13 mouse cellular contexts compared by ENCODE assay signal in the genomic region with DNA sequence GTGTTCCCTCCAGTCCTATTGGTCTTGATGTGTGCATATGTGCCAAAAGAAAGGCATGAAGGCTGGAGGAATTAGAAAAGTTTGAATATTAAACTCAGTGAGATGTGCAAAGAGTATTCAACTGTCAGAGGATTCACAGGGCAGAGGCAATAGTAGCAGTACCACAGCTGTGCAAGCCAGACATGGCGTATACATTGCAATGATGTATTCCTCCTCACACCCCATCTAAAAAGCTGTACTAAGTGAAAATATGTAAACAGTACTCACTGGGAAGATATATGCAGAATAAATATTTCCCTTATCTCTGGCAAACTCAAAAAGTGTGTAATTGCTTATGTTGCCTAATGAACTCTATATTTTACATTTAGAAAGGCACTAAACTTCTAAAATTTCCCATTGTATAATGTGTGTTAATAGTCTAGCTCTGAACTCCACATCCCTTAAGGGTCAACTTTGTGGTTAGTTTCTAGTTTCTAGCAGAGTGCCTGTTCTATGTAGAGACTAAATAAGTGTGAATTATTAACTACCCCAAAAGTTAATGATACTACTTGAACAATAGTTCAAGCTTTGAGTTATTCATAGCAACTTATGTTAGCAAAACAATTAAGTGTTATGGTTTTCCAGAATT.
"Had no signal": no experiment of that assay in that cellular context is flagged by ENCODE, and none has a peak within 500 bp of the region (broad histone marks: within the 10 kb centered on the region; RNA-seq: fewer than 3 reads in every experiment).

No protein-coding gene starts in this region.

- H3K9ac ChIP-seq: hindbrain, embryonic 13.5 days; limb, embryonic 13.5 days; liver, embryonic 14.5 days; midbrain, embryonic 12.5 days; neural tube, embryonic 13.5 days had no signal

- ATAC-seq: hindbrain, postnatal 0 days; midbrain, embryonic 16.5 days had no signal

- DNase-seq: kidney, adult 11 months; left cerebral cortex, postnatal 4 days; lung, adult 18-20 months; retina, postnatal 1 day; thymus, adult 2 months; thymus, postnatal 25 days had no signal

- H3K36me3 ChIP-seq: hindbrain, embryonic 13.5 days; limb, embryonic 13.5 days; midbrain, embryonic 12.5 days; neural tube, embryonic 13.5 days had no signal

- H3K27ac ChIP-seq: hindbrain, embryonic 13.5 days; hindbrain, postnatal 0 days; limb, embryonic 13.5 days; liver, embryonic 14.5 days; midbrain, embryonic 12.5 days; neural tube, embryonic 13.5 days had no signal

- H3K4me1 ChIP-seq: hindbrain, embryonic 13.5 days; limb, embryonic 13.5 days; midbrain, embryonic 12.5 days; neural tube, embryonic 13.5 days had no signal

- H3K27me3 ChIP-seq: hindbrain, embryonic 13.5 days; limb, embryonic 13.5 days; midbrain, embryonic 12.5 days; neural tube, embryonic 13.5 days had no signal

- H3K4me2 ChIP-seq: hindbrain, embryonic 13.5 days; limb, embryonic 13.5 days; midbrain, embryonic 12.5 days; neural tube, embryonic 13.5 days had no signal

- H3K4me3 ChIP-seq: hindbrain, embryonic 13.5 days; limb, embryonic 13.5 days; midbrain, embryonic 12.5 days; neural tube, embryonic 13.5 days had no signal

- H3K9me3 ChIP-seq: hindbrain, embryonic 13.5 days; limb, embryonic 13.5 days; midbrain, embryonic 12.5 days; neural tube, embryonic 13.5 days had no signal
